Mouse (Mus musculus) frontal cortex, postnatal 10 days (tissue): ENCODE measurements around the gene Ociad2.

ENCODE experiments used
- DNase-seq, 2 experiments: peaks; one replicate each; pipeline ENCODE4 v3.0.0; 2022; ENCODE audit warnings: low spot score in 2 of 2, mixed read lengths in 1 of 2

Gene Ociad2

GRCm38 (mm10) chr5:73340723-73341235, at the start of gene Ociad2:
TSS of gene Ociad2 (minus strand) at chr5:73341028.
- no peak for DNase-seq

GRCm38 (mm10) chr5:73383647-73383970, 42.8 kb upstream of the Ociad2 start:
- DNase-seq: no peak

- peak in 1 of 2 experiments; percentile 72 for DNase-seq
Observed at GRCm38 (mm10) chr5:73382737-73383646, 42.2 kb upstream of the Ociad2 start.

GRCm38 (mm10) chr5:73381976-73382540, 41.2 kb upstream of the Ociad2 start:
- no peak for DNase-seq

- DNase-seq: no peak
Observed at GRCm38 (mm10) chr5:73381510-73381909, 40.7 kb upstream of the Ociad2 start.

GRCm38 (mm10) chr5:73380829-73381228, 40.0 kb upstream of the Ociad2 start:
- no peak for DNase-seq

GRCm38 (mm10) chr5:73379908-73380307, 39.1 kb upstream of the Ociad2 start:
- DNase-seq: peak; percentile 61 to 85

- no peak for DNase-seq
Observed at GRCm38 (mm10) chr5:73376491-73376890, 35.7 kb upstream of the Ociad2 start.

GRCm38 (mm10) chr5:73376041-73376440, 35.2 kb upstream of the Ociad2 start:
- DNase-seq: no peak

- no peak for DNase-seq
Observed at GRCm38 (mm10) chr5:73373184-73373583, 32.4 kb upstream of the Ociad2 start.

- DNase-seq: no peak
Observed at GRCm38 (mm10) chr5:73372601-73373000, 31.8 kb upstream of the Ociad2 start.

GRCm38 (mm10) chr5:73369731-73370130, 28.9 kb upstream of the Ociad2 start:
- no peak for DNase-seq

GRCm38 (mm10) chr5:73368845-73369447, 28.1 kb upstream of the Ociad2 start:
- DNase-seq: no peak

- DNase-seq: no peak
Observed at GRCm38 (mm10) chr5:73367906-73368305, 27.1 kb upstream of the Ociad2 start.

GRCm38 (mm10) chr5:73364107-73364864, 23.5 kb upstream of the Ociad2 start:
- no peak for DNase-seq

- no peak for DNase-seq
Observed at GRCm38 (mm10) chr5:73362791-73363190, 22.0 kb upstream of the Ociad2 start.

GRCm38 (mm10) chr5:73362338-73362737, 21.5 kb upstream of the Ociad2 start:
- DNase-seq: no peak

- no peak for DNase-seq
Observed at GRCm38 (mm10) chr5:73360240-73360639, 19.4 kb upstream of the Ociad2 start.

GRCm38 (mm10) chr5:73359752-73360141, 18.9 kb upstream of the Ociad2 start:
- peak in 1 of 2 experiments; percentile 62 for DNase-seq

- no peak for DNase-seq
Observed at GRCm38 (mm10) chr5:73359134-73359751, 18.4 kb upstream of the Ociad2 start.

- no peak for DNase-seq
Observed at GRCm38 (mm10) chr5:73355393-73355792, 14.6 kb upstream of the Ociad2 start.
